Mouse (Mus musculus) megakaryocyte-erythroid progenitor cell, adult 5-6 weeks (primary cell): ENCODE measurements around the gene Shank2. TPM values are rescaled to one million over a fixed set of nuclear protein-coding genes. Genes with fewer than 3 reads are reported as not detected.

Experiments
- ATAC-seq: replicated peaks from 2 replicates; pipeline ENCODE4 v1.8.0; 2016; ENCODE audit warnings: mild to moderate bottlenecking, inconsistent platforms; ENCODE audit not compliant: severe bottlenecking, poor library complexity, low FRiP score, low TSS enrichment
- total RNA-seq, 2 experiments: library from RNA; stranded (forward) in 1 of 2; stranded (reverse) in 1 of 2; fragments of 200-1000, 215-1000 nt in 1 of 2; fragments of >200 nt in 1 of 2; fragmentation: Nextera tagmentation in 1 of 2; gene quantifications; 2 replicates each; pipeline ENCODE4 v1.2.3; 2014 to 2017

Gene Shank2
- total RNA-seq, 2 experiments from 2014 or later: not detected

DNA sequence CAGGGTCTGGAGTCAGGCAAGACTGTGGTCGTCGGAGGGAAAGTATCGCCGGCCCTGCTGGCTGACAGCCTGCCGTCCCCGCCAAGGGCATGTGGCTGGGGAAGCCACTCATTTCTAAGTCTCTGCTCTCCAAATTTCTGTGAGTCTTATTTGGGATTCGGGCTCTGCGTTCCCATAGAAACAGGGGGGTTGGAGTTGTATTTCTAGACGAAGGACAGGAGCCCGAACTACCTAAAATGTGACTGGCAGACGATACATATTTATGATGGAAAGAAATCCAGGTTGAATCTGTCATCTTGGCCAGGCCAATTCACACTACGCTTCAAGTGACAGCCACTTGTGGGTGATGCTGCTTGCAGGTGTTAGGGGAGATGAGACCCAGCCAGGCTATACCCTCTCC lies 92.4 kb downstream of the Shank2 start:
- ATAC-seq: no peak

DNA sequence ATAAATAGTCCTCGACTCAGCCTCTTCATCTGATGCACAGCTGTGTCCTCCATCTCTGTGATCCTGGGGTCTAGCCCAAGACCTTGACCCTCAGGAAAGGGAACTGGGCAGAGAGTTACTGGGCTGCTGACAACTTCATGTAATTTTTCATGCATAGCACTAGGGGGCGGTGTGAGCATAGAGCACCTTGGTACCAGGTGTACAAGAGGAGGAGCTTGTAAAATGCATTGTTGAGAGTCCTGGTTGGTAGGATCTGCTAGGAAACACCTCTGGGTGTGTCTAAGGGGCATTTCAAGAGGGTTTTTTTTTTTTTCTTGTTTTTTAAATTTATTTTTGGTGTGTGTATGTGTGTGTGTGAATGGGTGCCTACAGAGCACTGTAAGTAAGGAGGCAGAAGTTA lies 95.6 kb downstream of the Shank2 start:
- peak; percentile 38; the same call in 1 of the 2 replicates for ATAC-seq

DNA sequence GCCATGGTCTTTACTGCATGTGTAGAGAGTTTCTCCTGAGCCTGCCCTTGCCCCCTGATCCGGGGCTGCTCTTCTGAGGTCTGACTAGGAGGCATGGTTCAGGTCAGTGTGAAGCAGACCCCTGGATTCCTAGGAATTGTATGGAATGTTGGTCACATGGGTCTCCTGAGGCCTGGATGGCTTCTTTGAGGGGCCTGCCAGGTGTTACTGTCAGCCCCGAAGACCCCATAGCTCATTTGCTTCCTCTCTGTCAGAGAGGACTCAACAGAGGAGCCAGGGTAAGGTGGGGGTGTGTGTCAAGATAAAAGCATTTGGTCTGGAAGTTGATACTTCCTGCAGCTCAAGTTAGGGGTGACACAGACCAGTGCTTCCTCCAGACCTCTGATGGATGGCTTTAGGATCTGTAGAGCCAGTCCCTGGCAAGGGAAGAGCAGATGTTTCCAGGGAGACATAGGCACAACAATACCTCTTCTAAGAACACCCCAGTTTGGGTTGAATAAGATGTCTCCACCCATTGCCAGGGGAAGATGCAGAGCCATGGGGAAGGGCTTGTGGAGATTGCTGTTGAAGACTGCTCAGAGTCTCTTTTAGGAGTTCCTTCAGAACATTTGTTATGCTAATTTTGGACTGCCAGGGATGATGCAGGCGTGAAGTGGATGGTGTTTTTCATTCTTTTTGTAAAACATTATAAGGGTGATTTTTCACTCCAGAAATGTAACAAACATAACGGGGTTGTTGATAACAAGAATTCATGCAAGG lies 100.7 kb downstream of the Shank2 start:
- no peak for ATAC-seq

DNA sequence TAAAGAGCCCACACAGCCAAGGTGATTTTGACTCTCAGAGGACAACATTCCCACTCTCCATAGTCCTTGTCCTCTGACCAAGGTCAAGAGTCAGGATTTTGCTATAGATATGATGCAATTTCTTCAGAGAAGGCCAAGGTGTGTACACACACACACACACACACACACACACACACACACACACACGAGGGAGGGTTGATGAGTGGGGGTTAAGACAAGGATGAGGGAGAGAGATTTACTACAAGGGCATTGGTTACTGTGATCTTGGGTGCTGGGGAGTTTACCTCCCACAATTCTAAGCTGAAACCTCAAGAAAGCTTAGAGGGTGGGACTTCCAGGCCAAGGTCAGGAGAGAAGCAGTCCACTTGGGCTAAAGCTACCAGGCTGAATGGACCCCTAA lies 104.2 kb downstream of the Shank2 start:
- ATAC-seq: no peak

DNA sequence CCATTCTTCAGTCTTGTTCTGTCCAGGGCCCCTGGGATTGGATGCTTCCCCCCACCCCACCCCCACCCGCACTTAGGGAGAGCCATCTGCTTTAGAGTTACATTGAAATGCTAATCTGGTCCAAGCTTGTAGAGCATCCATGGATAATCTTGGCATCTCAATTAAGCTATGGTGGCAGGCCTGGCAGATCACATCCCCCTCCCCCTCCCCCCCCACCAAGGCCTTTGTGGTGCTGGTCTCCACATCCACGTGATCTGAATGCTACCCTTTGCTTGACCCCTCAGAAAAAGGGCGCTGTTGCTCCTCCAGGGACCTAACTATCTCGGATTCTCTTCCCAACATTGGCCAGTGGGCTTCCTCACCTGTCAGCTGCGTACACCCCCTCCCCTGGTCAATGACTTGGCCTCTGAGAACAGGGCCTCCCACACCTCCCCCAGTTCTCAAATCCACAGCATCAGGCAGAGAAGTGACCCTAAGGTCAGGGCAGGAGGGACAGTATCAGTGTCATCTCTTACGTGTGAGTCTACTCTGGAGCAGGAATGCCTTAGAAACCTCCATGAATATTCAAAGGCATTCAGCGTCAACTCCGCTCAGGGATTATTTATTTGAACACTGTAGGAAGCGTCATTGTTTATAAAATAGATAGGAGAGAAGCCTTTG lies 104.8 kb downstream of the Shank2 start:
- ATAC-seq: no peak

DNA sequence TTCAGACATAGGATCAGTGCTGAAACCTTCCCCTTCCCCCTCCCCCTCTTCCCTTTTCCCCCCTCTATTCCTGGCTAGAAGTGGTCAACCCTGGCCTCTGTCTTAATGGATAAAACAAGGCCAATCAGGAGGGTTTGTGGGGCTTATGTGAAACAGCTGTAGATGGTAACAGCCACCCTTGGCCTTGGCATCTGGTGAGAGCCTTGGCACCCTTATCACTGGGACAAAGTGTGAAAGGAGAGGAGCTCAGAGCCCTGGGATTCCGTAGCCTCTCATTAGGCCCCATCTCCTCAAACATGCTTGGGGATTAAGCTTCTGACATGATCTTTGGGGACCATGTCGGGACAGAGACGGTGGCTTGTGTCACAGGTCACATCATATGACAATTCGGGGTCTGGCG lies 106.4 kb downstream of the Shank2 start:
- ATAC-seq: no peak

DNA sequence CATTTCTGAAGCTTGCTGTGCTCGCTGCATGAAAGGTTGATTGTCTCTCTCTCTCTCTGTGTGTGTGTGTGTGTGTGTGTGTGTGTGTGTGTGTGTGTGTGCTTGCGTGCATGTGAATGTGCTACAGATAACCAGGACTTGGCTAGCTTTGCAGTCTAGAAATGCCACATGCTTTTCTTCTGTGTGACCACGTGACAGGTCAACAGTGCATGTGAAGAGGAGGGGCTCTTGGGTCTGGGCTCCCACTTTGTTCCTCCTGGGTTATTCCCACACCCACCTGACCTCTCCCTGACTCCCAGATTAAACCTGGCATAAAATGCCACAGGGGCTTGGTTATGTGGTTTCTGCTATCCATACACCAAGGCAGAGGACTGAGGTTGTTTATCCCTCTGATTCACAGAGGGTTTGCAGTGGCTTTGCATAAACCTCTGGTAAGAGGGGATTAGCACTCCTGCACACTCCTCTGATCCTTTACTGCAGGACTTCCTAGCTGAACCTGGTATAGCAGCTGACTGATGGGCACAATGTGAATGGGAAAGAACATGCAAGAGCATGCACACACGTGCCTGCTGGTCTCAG lies 109.4 kb downstream of the Shank2 start:
- no peak for ATAC-seq

DNA sequence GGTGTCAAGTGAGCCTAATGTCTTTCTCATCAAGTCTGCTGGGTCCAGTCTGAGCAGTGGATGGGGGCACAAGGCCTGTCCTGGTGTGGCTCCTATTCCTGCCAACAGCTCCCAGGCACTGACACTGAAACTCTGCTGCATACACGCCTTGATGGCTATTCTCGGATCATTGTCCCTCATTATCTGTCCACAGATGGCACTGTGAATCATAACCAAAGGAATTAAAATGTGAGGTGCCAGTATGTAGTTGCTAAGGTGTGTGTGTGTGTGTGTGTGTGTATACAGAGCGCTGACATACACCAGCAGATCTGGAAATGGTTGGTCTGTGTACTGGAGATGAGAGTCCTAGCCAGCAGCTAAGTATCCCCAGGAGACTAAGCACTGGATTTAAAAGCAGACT lies 110.3 kb downstream of the Shank2 start:
- no peak for ATAC-seq

DNA sequence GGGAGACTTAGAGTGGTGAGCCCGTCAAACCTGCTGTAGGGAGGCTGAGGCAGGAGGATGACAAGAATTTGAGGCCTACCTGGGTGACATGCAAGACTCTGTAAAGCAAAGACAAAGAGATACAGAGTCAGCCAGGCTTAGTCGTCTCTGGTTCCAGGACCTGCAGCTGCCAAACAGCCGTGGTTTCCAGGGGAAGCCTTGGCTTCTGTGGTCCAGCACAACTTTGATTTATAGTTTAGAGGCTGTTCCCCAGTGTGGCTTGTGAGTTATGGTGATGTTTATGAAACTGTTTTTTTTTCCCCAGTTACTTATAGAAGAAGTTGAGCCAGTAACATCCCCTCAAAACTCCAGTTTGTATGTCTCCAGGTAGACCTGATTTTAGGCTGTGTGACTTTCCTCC lies 112.5 kb downstream of the Shank2 start:
- no peak for ATAC-seq

DNA sequence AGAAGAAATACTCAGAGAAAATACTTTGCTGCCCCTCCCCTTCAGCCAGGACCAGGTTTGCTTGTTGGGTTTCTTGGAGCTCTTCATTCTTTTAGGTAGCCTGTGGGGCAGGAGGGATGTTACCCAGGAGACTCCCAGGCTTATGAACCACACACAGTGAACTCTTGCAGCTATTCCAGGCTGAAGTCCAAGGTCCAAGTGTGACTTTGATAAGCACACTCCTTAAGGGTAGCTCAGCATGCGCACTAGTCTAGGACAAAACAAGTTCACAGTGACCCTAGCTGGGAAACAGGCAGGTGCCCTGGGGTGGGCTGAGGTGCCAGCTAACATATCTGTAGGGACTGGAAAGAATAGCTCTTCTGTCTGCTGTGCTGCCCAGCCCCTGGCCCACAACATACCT lies 117.8 kb downstream of the Shank2 start:
- no peak for ATAC-seq

DNA sequence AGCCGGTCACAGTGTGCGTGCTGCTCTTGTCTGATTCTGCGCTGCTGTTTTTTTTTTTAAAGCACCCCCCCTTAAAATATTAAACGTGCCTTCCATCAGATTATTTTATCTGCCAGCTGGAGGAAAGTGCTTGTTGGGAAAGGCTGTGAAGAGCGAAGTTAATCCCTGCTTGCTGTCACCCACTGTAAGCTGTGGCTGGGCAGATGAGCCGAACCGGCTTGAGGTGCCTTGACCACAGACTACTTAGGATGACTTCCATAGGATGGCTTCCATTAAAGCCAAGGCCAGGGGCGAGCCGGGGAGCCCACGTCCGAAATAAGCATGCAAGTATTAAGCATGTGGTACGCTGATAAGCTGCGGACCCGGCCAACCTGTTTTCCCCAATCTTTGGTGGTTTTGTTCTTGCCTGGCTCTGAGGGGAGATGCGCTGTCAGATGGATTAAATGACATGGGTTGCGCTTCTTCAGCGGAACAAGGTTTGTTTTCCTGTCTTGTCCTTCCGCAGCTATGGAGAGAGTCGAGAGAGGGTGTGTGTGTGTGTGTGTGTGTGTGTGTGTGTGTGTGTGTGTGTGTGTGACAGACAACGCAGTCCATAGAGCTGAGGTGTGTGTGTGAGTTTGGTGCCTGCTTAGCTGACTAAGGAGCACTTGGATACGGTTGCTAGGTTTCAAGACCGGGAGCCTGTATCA lies 131.1 kb downstream of the Shank2 start:
- no peak for ATAC-seq

DNA sequence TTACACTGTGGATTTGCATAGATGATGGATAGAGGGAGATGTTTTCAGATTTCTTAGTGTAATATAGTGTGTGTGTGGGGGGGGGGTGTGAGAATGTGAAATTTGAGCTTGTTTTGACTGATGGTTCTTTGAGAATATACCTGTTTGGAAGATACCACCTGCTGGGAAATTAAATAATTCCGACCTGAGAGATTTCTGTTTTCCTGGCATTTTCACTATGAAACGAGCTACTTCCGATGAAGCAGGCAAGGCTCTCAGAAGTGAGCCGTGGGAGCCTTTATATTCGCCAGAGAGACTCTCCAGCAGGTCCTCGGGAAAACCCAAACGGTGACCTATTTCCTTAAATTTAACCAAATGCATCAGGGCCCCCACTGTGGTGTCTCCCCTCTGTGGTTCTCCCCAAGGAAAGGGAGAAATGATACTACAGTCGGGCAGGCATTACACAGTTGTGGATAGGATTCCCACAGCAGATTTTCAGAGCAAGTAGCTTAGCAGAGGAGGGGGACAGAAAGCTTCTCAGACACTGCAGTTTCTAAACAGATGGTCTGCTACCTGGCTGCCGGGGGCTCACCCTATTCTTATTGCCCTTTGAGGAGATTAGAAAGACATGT lies 131.8 kb downstream of the Shank2 start:
- ATAC-seq: no peak

DNA sequence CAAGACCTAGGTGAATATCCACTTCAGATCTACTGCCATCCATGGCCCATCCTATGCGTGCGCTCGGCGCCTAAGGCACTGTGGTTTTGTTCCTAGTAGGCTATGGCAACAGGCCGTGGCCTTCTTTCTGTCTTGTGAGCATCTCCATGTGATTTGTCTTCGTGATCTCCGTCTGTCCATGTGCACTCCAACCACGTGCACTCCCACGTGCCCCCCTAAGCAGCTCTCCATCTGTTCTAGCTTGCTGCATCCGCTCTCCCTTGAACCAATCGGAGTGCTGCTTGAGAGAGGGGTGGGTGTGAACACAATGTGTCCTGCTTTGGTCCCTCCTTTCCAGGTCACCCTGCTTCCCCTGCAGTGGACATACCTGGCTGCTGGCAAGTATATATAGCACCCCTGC lies 133.0 kb downstream of the Shank2 start:
- ATAC-seq: no peak

DNA sequence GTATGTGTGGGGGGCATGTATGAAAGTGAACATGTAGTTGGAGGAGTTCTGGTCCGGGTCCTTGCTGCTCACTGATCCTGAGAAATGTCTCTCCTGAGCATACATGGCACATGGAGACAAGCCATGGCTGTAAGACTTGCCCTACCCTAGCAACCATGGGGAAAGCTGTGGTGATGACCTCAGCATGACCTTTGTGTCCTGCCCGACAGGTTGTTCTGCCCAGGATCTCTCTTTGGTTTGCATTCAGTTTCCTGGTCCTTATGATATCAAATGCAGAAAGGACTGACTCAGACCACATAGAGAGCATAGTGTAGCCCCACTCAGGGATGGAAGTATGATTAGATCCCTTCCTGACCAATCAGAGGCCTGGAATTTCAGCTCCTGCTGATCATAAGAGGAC lies 136.1 kb downstream of the Shank2 start:
- ATAC-seq: no peak

DNA sequence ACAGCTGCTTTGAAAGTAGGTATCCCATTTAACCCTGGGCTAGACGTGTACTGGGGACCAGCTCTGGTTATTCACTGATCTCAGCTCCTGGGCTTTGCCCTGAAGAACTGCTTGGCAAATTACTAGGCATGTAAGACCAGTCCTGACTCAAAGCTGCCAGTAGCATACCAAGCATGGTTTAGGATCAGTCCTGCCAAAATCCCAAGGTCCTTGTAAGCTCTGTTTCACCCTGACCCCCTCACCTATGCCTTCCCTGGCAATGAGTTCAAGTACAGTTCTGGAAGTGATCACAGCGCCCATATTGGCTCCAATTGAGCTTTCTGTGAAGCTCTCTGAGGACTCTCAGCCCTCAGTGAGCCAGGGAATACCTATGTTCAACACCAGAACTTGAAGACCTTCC lies 136.7 kb downstream of the Shank2 start:
- ATAC-seq: no peak

DNA sequence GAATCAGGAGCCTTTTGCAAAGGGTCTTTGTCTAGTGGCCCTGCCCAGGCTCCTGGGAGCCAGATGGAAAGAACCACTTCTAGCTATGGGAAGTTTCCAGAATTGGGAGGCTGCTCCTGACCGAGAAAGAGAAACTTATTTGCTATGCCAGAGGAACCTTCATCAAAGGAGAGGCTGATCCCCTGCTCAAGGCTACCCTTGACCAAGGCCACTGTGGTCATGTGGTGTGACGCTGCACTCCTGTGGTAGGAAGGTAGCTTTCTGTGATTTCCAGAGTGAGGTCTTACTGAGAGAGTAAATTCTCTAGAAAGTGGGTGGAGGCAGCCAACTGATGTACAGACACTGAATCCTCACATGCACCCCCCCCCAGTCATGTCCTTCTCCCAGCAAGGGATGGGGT lies 138.0 kb downstream of the Shank2 start:
- ATAC-seq: no peak

DNA sequence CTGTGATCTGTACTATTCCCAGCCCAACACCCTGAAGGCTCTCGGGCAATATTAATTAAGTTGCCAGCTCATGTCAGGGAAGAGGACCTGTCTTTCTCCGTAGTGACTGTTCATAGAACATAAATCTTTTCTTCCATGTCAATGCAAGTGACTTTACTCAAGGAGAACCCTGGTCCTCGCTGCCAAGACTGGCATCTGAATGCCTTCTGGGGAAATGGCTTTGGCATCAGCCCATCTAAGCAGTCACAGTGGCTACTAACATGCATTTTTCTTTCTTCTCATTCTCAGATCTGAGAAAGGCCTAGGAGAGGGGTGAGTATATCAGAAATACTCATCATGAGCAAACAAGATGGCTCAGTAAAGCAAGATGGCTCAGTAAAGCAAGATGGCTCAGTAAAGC lies 138.7 kb downstream of the Shank2 start:
- ATAC-seq: no peak

DNA sequence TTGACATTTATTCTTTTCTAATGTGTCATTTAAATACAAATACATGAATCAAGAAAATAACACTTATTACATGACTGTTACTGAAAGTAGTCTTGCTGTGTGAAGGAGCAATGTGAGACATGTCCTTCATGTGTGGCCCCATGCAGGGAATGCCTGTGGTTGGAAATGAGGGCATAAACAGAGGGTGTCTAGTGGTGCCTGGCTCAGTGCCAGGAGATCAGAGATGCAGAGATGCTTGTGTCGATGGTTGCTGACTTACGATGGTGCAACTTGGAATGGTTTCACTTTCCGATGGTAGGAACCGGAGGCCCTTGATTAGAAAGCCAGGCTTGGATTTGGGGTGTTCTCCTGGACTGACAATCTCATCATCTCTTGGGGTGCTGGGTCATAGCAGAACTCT lies 140.3 kb downstream of the Shank2 start:
- ATAC-seq: no peak

DNA sequence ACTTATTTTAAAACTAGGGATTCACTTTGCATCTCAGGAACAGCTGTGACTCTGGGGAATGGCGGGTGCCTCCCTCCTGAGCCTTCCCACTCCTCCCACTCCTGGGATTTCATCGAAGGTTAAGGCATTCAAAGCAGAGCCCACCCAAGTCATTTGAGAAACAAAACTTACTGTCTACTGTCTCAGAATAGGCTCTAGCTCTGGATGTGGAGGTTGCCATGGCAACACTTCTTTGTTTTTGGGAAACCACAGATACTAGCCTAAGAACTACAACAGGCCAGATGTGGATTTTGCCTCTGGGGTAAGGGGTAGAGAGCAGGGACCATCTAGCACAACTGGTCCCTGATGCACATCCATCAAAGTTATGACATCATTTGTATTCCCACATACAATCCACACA lies 142.2 kb downstream of the Shank2 start:
- no peak for ATAC-seq

DNA sequence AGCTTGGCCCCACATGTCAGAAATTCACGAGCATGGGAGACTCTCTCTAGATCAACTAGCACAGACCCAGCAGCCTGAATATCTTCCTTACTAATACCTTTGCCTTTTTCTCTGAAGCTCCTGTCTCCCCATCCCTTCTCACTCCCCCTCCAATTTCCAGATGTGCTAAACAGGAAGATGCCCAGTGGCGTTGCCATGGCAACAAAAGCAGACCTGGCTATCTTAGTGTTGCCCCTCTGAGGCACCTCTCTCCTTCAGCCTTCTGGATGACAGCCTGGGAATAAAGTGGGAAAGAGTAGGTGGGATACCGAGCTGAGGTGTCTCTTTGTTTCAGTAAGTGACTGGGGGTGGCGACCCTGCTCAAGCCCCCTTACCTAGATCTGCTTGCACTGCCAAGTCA lies 146.4 kb downstream of the Shank2 start:
- ATAC-seq: no peak
